Mouse (Mus musculus) frontal cortex, postnatal 14 days (tissue): ENCODE results near the gene Mapk9.
"Not testable (repeated sequence)": the region's sequence is repeated elsewhere in the genome, so short reads cannot be mapped to it uniquely, and the experiment has no call there.

Experiments used
- DNase-seq, 2 experiments: peaks; one replicate each; pipeline ENCODE4 v3.0.0; 2022; ENCODE audit warnings: low spot score in 2 of 2

Mapk9 gene

DNA sequence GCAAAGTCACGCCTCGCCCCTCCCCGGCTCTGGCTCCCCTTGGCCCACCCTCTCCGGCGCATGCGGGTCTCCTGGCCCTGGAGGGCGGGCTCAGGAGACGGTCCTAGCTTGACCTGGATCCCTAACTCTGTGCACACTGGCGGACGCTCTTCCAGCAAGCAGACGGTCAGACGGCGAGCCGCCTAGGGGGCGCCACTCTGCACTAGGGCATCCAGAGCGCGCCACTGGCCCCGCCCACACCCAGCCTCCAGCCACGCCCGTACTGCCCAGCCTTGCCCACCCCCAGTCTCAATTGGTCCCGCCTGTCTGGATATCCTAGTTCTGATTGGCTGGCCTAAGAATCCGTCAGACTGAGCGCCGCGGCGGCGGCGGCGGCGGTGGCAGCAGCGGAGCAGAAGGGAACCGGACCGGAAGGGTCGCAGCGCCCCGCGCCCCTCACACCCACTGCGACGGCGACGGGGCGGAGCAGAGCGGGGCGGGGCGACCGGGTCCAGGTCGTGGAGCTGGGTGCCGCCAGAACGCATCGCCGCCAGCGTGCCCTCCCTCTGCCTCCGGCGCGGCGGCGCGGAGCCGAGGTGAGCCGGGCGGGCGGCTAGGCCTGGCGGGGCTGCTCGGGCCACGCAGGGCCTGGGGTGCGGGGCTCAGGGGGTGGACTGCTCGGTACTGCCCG, at the start of gene Mapk9:
Mapk9 (plus strand) TSS at position 351 of the 670 bp plus-strand sequence.
- DNase-seq = peak; percentile 96 to 97

DNA sequence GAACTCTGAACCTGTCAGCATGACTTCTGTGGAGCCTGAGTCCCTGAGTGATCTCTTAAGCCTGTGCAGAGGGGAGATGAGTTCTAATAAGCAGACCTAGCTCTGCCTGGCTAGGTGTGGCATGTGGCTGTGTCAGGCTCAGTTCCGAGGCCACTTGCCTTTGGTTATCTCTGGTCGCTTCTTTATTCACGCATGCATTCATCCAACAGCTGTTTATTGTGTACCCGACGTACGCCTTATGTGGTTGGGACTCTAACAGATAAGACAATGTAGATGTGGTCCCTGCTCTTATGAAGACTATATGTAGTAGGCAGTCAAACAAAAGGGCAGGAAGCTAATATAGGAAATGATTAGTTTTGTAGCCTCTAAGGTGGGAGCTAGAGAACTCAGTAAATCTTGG, 47.6 kb upstream of the Mapk9 start:
- no peak for DNase-seq

DNA sequence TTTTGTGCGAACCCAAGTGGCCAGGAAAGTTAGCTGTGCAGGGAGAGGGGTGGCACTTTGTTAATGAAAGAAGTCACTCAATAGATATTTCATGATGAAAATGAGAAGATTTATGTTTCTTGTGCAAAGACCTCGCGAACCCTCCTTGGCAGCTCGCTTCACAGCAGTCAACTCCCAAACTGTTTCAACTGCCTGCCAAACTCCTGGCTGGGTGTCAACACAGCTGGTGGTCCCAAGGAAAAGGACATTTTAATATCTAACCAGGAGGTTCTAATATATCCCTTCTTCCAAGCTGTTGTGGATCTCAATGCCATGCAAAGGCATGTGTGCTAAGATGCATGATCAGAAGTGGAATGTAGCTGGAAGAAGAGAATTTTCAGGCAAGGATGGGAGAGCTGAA, 45.0 kb upstream of the Mapk9 start:
- no peak for DNase-seq

DNA sequence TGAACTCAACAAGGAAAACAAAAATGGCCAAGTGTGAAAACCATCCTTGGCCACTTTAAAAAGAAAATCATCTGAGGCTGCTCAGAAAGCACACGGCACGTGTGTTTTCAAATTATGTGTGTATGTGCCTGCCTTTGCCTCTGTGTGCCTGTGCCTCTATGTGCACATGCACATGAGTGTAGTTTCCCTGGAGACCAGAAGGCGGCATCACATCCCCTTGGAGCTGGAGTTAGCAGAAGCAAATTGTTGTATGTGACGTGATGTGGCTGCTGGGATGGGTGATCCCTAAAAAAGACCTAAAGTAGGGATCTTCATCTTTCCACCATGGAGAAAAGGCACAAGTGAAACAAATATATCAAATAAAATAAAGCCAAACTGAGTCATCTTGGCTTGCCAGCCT, 42.8 kb upstream of the Mapk9 start:
- no peak for DNase-seq

DNA sequence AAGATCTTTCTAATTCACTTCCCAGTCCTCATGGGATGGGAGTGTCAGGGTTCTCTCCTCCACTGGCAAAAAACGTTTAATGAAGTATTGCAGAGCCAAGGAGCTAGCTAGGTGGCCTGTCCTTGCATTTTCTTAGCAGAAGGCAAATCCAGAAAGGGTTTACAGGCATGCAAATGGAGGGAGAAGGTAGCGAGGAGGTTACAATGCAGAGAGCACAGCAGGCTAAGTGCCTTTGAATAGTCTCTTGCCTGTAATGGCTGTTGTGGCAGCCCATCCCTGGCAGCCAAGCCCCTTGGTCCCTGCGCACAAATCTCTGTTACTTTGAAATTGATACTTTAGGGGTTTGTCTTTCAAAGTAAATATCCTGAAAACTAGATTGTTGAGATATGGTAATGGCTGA, 40.3 kb upstream of the Mapk9 start:
- no peak for DNase-seq

DNA sequence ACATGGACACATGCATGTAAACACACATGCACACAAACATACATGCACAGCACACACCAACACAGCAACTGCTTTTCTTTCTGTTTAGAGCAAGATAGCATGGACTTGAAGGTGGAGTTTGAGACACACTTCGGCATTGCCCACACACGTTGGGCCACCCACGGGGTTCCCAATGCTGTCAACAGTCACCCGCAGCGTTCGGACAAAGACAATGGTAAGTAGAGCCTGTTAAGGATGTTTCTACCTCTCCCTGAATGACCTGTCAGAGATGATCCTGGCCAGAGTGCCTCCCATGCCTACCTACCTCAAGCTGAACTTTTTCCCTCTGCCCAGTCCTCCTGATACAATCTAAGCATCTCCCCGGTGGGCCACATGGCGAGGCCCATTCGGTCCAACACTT, 37.6 kb upstream of the Mapk9 start:
- DNase-seq = no peak

DNA sequence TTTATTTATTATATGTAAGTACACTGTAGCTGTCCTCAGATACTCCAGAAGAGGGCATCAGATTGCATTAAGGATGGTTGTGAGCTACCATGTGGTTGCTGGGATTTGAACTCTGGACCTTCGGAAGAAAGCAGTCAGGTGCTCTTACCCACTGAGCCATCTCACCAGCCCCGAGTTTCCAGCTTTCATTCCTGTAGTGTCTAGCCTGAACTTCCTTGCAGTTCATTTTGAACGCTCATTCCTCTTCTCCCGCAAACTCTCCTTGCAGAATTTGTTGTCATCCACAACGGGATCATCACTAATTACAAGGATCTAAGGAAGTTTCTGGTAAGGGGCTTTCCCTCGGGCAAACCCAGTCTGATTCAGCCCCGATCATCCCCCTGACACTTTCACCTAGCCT, 35.9 kb upstream of the Mapk9 start:
- not testable (repeated sequence) for DNase-seq

DNA sequence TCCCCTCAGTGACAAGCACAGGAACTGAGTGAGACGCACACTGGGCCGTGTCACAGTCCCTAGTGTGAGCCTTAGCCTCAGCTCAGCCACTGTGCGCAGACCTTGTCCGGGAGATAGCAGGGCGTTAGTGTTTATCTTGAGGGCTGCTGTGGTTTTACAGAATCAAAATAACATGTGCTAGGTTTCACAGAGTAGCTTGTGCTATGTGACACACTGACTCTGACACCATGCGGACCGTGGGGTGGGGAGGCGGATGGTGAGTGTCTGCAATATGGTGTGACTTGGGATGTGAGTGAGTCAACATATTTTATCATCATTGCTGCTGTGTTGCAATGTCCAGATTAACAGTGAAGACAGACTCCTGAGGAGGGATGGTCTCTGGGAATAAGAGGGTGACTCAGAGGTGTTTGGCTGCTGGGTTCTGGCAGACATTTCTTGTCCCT, 35.4 kb upstream of the Mapk9 start:
- DNase-seq = no peak

DNA sequence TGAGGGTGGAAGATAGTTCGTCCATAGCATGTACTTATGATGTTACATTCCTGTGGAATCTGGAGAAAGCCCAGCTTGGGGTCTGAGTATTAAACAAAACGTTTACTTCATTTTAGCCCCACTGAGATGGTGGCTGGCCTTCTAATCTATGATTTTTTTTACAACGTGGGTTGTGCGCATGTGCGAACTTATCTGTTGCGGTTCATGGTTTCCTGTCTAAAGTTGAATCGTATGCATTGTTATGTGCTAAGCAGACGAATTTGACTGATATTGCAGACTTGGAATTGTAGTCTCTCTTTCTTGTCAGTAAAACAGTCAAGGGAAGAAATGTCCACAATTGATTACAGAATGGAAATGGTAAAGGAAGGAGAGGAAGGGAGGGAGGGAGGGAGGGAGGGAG, 34.7 kb upstream of the Mapk9 start:
- no peak for DNase-seq

DNA sequence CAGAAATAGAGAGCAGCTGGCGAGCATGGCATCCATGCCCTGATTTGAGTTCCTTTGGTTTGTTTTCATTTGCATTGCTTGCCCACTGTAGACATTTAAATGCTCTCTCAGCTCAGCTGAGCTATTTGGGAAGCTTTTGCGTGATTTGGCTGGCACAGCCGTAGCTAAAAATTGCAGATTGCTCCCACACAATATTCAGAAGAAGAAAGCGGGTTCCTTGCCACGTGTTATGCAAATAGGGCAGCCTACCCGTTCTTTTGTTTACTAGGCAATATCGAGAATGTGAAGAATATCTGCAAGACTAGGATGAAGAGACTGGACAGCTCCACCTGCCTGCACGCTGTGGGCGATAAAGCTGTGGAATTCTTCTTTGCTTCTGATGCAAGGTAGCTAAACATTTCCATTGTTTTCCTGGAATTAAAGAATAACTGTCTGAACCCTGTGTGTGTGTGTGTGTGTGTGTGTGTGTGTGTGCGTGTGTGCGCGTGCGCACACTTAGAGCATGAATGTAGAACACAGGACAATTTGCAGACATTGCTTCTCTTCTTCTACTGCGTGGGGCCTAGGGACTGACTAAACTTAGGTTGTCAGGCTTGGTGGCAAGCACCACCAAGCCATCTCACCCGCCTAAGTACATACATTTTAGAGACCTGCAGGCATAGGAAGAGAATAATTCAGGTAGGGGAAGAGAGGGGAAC, 27.5 kb upstream of the Mapk9 start:
- peak; percentile 67 to 80 for DNase-seq

DNA sequence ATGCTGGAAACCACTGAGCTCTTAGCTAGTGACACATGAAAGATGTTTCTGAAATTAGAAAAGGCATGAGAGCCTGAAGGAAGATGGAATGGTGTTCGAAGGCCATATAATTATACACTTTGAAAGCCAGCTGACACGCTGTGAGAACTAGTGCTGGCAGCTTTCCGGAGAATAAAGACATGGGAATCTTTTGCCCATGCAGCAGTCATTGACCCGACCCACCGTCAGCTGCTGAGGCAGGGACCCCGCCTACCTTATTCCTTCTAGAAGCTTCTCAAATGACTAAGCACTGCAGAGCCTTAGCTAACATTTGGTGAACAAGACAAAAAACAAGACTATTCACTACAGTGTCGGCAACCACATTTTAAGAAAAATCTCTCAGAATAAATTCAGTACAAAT, 26.9 kb upstream of the Mapk9 start:
- peak in 1 of 2 experiments; percentile 24 for DNase-seq

DNA sequence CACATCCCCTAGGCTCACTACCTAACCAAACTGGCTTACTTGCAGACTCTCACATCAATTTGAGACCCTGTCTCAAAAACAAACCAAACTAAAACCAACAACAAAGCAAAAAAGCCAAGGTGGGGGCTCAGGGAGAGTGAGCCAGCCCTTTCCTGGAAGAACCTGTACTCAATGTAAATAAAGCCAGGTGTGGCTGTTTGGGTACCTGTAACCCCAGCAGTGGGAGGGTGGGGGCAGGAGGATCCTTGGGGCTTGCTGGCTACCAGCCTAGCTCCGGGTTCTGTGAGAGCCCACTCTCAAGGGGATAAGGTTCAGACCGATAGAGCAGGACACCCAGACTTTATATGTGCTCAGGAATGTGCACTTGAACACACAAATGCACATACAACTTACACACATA, 25.6 kb upstream of the Mapk9 start:
- no peak for DNase-seq

DNA sequence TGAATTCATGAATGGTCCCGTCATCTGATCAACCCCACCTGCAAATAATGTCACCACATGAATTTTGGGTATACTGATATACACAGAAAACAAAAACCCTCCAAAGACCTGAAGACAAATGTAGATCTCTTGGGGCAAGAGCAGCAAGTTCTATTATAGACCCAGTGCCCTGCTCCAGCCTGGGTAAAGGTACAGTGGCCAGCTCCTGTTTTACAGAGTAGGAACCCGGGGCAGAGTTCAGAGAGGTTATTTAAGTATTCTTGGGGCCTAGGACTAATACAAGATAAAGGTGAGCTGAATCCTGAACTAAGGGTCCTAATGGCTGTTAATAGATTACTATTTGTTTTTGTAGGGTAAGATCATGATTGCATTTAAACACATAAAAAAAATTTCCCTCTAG, 25.0 kb upstream of the Mapk9 start:
- DNase-seq = no peak

DNA sequence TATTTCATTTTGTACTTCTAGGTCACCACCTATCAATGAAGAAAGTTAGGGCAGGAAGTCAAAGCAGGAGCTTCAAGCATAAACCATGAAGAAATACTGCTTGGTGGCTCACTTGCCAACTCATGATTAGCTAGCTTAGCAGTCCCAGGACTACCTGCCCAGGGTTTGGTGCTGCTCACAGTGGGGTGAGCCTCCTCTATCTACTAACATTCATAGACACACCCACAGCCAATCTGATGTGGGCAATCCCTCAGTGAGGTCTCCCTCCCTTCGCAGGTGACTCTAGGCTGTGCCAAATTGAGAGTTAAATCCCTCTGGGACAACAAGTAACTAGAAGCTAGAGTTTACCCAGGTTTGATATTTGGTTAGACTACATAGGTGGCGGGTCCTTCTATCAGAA, 24.2 kb upstream of the Mapk9 start:
- no peak for DNase-seq

DNA sequence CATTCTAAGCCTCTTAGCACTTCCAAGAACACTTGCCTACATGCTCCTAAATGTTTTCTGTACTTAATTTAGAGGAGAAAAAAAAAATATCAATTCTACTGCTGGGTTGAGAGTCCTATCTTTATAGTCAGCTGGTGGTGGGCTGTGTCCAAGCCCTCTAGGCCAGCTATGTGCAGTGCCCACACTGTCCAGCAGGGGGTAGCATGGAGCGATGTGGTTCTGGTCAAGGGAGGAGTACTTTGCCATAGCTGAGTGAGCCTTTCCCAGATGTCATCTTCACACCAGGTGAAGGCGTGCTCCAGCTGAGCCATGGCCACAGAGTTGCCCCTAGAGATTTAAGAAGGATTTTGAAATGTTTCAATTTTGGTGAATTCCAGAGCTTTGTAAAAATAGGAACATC, 21.7 kb upstream of the Mapk9 start:
- DNase-seq = peak in 1 of 2 experiments; percentile 48

DNA sequence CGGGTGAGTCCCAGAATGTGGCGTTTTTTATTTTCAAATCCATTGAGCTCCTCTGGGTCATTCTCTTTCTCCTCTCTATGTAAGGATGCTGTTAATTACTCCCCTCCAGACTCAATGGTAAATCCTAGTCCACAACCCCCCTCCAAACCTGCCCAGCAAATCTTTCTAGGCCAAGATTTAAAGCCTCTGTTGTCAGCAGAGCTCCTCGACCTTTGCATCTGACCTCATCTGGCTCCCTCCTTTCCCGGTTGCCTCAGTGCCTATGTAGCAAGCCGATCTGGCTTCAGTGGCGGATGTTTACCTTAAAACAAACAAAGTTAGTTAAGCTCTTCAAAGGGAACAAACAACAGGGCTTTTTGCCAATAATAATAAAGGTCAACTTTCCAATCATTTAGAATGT, 19.3 kb upstream of the Mapk9 start:
- DNase-seq = no peak

DNA sequence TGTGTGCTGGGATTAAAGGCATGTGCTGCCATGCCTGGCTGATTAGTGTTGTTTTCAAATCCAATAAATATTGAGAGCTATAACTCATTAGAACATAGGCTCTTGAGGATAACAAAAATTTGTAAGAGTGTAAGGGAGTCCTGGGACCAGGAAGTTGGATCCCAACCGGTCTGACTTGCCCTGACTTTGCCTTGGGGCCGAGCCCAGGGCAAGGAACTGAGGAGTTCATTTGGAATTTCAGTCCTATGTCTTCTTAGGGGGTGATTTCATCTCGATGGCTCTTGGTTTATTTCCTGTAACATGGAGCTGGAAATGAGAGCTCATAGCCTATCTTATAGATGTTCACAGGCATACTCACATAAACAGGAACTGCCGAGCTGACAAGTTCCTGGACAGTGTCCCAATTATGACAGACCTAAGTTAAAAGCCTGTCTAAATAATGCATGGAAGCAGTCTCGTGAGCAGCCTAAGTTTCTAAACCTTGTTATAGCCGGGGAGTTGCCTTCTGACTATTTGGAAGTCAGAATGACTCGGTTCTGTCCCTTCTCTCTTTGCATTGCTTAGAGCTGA, 17.3 kb upstream of the Mapk9 start:
- no peak for DNase-seq

DNA sequence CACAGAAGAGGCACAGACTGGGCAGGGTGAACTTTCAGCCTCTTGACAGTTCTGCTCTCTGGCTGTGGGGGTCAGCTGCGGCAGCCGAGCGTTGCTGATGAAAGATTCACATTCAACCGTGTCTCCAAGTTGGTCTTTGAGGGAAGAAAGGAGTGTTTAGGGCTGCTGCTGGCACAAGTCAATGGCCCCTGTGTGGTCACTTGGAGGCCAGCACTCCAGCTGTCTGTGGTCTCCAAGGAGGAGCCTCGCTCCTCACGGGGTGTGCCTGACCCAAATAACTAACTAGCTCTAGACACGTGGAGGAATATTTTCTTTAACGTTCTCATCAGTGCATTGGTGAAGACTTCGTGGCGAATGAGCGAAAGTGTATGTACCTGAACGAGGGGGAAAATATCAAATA, 14.6 kb upstream of the Mapk9 start:
- peak in 1 of 2 experiments; percentile 20 for DNase-seq

DNA sequence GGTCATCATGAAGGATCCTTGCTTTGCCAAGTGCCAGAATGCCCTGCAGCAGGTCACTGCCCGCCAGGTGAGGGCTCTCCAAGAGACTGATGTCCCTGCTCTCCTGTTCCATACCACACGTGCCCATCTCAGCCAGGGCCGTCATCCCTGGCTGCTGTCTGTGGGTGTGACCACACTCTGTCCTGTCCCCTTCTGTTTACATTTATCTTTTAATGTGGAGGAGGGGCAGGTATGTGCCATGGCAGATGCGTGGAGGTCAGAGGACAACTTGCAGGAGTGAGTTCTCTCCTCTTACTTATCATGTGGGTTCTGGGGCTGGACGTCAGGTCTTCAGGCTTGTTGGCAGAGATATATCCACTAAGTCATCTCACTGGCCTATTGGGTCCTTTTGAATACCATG, 13.6 kb upstream of the Mapk9 start:
- no peak for DNase-seq

DNA sequence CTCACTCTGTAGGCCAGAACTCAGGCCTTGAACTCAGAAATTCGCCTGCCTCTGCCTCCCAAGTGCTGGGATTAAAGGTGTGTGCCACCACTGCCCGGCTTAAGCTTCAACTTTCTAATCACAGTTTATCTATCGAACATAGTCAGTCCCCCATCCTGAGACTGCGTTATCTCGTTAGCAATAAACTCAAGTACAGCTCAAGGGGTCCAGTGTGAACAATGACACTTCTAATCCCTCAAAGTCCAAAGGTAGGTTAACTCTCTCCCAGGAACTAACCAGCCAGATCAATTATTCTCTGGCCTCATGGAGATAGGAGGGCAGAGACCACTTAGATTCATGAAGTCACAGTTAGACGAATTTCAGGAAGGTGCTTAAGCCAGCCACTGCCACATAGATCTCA, 12.3 kb upstream of the Mapk9 start:
- DNase-seq = no peak

DNA sequence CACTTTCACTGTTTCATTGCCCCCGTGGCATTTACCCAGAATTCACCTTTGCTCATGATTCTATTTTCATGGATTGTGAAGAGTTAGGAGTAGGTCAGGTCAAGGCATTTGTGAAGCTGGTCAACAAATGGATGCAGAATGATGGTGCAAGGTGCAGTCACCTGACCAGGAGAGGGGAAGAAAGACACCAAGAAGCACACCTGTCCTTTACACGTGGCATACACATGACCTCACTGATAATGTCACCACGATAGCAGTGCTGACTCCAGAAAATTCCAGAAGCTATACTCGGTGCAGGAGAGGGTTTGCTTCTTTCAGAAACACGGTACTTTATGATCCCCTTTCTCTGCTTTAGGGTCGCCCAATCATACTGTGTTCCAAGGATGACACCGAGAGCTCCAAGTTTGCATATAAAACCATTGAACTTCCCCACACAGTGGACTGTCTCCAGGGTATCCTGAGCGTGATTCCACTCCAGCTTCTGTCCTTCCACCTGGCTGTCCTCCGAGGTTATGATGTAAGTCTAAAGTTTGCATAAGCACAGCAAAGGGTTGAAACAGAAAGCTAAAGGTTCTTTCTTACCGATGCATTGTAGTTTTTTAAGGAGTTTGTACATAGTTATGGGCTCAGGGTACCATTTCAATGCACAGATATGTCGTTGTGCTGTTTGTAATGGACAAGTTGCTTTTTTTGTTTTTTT, 11.1 kb upstream of the Mapk9 start:
- no peak for DNase-seq

DNA sequence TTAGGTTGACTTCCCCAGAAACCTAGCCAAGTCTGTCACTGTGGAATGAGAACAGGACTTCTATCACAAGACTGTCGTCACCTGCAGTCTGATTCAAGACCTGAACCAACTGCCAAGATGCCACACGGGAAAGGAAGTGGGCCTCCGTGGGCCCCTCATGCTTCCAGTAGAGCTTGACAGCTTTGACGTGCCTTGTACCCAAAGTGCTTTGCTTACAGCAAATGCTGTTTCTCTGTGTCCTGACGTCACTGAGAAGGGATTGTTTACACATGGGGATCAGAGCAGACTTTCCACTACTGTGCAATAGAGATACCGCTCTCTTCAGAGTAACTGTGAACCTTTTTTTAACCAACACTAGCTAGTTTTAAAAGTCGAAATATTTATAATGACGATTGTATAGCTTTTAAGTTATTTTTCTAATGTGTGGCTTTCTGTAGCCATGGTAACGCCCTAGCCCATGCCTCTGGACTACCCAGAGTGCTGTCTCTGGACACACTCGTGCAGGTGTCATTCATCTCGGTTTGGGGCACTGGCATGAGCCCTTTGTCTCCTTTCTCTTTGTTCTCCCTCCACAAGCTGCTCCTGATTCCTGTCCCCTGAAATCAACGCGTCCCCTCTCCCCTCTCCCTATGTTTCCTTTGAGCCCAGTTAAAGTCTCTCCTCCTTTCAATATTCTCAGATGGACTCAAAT, 8.7 kb upstream of the Mapk9 start:
- DNase-seq = no peak
